Mouse (Mus musculus): ENCODE measurements around the gene Irf5.

DNA sequence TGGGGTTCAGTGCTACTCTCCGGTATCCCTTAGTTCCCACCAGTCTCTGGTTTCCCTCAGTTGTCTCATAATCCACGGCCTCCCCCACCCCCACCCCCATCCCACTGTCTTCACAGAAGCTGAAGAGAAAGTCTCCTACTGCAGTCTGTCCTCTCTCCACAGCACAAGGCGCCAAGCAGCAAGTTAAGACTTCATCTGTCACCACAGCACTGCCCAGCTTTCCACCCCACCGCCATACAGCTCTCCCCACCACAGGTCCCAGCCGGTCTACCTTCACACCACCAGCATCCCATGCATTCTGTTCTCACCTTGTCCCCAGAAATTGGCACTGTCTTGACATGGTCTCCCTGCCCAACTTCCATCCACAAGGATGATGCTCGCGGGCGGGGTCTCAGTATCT, 19.6 kb upstream of the Irf5 start:
- TF ChIP-seq POLR2A (IDR thresholded peaks at IDR 0.05; ENCODE audit: insufficient read depth, low read length) (no peak), CTCF (IDR thresholded peaks at IDR 0.05; ENCODE audit: low read depth, low read length) (no peak), EP300 (IDR thresholded peaks at IDR 0.05; ENCODE audit: insufficient read depth, low read depth, low read length) (no peak)

All from ES-Bruce4 (cell line).